Mouse (Mus musculus): Measurements from ENCODE around the gene Tmem88.

- TF ChIP-seq CTCF (IDR thresholded peaks at IDR 0.05; ENCODE audit: borderline replicate concordance, control insufficient read depth, extremely low read depth, insufficient read depth, low read length, poor library complexity) (no peak), POLR2A (IDR thresholded peaks at IDR 0.05; ENCODE audit: control insufficient read depth, extremely low read depth, insufficient read depth, low read length, poor library complexity) (no peak)
Observed at GRCm38 (mm10) chr11:69415668-69416451, 17.8 kb upstream of the Tmem88 start.

Data from thymus, adult 2 months (tissue).